Mouse (Mus musculus) adrenal gland, postnatal 14 days (tissue): Measurements from ENCODE around the gene Crocc. TPM values are rescaled to one million over a fixed set of nuclear protein-coding genes. Genes with fewer than 3 reads are reported as not detected.

Experiments
- DNase-seq: peaks from one replicate; pipeline ENCODE4 v3.0.0; 2021; ENCODE audit warnings: mixed read lengths
- total RNA-seq: library from RNA; stranded (reverse); gene quantifications from 2 replicates; pipeline ENCODE4 v1.2.3, GENCODE M21; 2021

The Crocc gene
- total RNA-seq, 1 experiment from 2014 or later, result 7.1 TPM

GRCm38 (mm10) chr4:141067516-141068046, 7.2 kb upstream of the Crocc start:
- DNase-seq, result no peak

DNA sequence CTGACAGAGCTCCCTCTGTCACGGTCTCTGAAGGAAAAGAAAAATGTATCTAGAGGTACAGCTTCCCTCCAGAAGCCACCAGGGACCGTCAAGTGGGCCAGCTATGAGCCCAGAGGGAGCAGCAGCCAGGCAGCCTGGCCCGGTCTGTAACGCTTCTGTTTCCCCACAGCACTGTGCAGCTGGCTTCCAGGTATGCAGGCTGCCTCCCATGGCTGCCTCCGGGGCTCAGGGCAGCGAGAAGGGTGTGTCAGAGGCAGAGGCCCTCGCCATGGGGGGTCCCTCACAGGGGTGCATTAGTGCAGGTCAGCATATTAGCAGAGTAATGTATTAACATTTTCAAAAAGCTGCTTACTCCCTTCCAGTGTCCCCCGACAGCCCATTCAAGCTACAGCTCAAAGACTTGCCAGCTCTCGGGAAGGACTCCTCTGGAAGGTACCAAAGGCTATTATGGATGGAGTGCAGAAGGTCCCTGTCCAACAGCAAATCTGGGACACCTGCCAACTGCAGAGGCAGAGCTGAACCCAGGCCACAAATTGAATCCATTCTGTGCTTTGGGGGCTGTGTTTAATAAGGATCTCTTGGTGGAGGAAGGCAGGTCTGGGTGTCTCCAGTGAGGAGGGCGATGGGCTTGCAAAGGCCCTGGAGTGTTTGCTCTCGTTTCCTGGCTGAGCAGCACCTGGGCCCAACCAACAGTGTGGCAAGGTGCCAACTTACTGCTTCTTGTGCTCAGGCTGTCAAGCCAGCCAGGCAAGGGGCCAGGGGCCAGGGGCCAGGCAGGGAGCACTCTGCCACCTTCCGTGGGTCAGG, 6.6 kb upstream of the Crocc start:
- peak; percentile 39 for DNase-seq

DNA sequence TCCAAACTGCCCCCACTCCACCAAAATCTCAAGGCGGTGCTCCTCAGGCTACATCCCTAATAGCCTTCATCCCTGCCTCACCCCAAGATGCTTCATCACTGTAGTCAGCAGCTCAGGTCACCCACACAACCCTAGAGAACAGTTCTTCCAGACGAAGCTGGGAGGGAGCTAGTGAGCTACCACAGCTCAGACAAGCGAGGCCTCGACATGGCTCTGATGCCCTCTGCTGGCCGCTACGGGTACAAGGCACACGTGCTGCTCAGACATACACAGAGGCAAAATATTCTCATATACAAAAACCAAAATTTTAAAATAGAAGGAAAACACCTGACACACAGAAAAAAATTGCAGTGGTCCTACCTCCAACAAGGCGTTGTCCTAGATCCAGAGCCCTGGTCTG, 4.8 kb upstream of the Crocc start:
- peak; percentile 92 for DNase-seq

- DNase-seq, result no peak
Measured at GRCm38 (mm10) chr4:141064104-141064659, 3.8 kb upstream of the Crocc start.

DNA sequence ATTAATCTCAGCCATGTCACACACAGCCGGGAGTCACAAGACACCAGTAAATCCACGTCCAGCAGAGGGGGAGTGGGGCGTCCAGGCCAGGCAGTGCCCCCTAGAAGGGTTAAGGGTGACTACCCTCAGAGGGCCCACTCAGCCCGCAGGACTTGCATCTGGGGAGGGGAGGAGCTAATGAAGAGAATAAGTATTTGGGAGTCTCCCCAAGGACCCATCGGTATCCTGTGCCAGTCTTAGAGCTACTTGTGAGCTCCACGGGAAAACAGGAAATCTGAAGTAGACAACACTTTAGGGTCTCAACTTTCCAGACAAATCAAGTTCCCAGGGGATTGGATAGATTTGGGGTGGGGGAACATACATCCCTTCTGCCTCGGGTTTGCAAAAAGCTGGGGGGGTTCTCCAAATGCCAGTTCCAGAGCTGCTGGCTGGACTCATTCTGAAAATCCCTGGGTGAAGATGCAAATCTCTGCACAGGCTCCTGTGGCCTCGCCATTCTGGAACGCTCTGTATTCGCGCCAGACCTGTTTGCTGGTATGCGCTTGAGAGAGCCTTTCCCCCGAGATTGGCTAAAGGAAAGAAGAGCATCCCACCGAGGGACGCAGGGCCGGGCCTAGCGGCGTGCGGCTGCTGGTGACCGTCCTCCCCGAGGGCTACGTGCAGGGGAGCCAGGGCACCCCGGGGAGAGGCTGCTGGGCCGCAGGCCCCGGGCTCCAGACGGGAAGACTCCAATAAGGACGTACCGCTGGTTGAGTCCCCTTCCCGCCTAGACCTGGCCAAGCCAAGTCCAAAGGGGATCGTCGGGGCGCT, 529 bp downstream of the Crocc start:
- DNase-seq, result no peak

- no peak for DNase-seq
Measured at GRCm38 (mm10) chr4:141058835-141059234, 1.5 kb downstream of the Crocc start.

- DNase-seq, result no peak
Measured at GRCm38 (mm10) chr4:141056970-141057369, 3.4 kb downstream of the Crocc start.

DNA sequence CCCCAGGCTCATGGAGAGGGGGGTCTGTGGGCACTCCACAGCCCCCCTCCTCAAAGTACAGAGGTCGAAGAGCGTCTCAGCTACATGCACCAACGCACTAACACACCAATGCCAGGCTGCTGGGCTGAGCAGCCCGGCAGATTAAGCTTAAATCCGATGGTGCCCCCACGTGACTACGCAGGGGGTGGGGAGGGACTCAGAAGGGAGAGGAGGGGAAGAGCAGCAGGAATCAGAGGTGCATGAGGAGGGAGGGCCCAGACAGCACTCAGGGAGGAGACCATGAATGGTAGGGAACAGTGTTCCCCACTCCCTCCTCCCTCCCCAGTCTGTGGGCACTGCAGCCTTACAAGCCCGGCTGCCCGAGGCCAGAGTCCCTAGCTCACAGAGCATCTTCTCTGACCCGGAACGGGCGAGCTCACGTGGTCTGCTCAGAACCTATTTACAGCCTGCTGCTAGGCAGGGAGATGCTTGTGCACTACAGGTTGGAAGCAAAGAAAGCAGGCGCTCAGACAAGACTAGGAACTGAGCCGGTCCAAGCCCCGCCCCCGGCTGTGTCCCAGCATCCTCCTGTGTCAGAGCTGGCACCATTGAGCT, 6.7 kb downstream of the Crocc start:
- peak; percentile 37 for DNase-seq

GRCm38 (mm10) chr4:141053138-141053537, 7.2 kb downstream of the Crocc start:
- DNase-seq, result no peak

DNA sequence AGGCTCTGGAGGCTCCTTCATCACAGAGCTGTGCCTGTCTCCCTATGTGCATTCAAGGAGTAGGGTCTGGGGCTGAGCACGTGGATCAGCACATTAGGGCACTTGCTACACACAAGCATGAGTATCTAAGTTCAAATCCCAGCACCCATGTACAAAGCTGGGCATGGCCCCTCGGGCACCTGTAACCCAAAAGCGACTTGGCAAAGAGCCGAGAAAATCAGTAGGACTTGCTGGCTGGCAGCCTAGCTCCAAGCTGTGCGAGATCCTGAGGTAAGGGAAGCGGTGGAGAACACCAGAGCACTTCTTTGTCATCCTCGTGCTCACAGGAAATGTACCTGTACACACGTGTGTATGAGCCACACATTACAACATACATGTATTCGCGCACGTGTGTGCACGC, 7.9 kb downstream of the Crocc start:
- no peak for DNase-seq

GRCm38 (mm10) chr4:141049476-141049835, 10.9 kb downstream of the Crocc start:
- DNase-seq, result peak; percentile 44

DNA sequence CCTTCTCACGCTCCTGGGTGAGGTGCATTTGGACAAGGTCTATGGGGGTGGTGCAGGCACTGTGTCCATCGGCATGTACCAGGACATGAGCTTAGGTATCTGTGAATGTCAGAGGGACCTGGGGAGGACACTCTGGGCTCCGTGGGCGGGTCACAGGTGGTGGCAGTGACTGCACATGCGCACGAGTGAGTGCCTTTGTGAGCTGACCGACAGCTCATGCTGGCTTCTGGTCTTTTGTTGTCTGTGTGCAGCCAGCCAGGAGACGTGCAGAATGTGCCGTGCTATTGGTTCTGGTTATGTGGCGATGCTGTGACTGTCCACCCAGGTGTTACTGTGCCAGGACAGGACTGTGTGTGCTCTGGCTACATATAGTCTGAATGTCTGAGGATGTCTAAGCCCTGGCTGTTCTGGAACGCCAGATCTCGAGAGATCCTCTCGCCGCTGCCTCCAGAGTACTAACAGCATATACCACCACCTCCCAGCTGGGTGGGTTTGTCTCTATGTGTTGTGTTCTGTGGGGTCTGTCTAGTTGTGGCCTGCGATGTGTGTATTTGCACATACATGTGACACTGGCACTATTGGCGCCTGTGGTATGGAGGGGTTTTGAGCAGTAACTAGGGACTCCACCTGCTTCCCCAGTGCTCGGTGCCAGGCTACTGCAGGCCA, 11.4 kb downstream of the Crocc start:
- DNase-seq, result no peak

GRCm38 (mm10) chr4:141044816-141045215, 15.5 kb downstream of the Crocc start:
- DNase-seq, result peak; percentile 76

- DNase-seq, result peak; percentile 75
Measured at GRCm38 (mm10) chr4:141041117-141041516, 19.2 kb downstream of the Crocc start.

- peak; percentile 76 for DNase-seq
Measured at GRCm38 (mm10) chr4:141033606-141034549, 26.5 kb downstream of the Crocc start.

DNA sequence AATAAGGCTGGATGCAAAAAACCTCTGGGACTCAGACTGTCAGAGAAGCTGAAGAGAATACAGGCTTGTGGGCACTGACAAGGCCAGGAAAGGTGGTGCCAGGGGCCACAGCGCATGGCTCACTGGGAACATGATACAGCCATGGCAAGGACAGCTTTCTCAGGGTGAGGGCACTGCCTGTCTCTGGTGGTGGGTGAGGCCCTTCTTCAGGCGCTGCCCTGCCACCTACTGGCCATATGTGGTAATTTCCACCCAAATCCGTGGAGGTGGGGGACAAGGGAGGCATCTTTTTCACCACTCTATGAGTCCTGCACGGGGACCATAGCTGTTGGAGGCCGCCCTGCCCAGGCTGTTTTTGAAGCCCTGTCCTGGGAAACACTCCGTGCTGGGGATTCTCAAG, 28.6 kb downstream of the Crocc start:
- DNase-seq, result peak; percentile 92

GRCm38 (mm10) chr4:141030541-141031206, 29.7 kb downstream of the Crocc start:
- DNase-seq, result no peak

DNA sequence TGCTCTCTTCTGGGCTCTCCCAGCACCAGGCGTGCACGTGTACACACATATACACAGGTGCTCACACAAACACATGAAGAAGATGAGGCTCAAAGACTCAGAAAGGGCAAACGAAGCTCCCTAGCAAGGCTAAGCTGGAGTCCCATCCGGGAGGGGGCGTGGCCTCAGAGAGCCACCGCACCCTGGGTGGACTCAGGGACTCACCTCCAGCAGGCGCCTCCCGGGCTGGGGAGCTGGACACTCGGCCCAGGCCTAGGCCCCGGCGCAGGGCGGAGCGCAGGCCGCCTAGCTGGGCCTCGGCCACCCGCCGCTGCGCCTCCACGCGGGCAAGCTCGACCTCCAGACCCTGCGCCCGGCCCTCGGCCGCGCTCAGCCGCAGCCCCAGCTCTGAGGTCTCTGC, 35.4 kb downstream of the Crocc start:
- DNase-seq, result no peak

DNA sequence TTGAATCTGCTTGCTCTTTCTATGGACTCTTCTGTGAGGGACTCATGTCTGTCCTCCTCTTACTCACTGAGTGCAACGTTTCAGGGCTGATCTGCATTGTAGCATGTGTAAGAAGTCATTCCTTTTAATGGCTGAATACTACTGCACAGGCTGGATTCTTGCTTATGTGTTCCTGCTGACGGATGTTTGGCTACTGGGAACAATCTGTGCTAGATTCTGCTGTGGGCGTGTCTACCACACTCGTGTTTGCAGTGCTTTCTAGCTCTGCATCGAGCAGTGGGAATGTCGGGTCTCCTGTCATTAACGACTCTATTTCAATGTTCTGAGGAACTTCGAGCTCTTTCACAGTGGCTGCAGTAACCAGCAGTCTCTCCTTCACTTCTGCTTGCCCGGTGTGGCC, 36.3 kb downstream of the Crocc start:
- no peak for DNase-seq

DNA sequence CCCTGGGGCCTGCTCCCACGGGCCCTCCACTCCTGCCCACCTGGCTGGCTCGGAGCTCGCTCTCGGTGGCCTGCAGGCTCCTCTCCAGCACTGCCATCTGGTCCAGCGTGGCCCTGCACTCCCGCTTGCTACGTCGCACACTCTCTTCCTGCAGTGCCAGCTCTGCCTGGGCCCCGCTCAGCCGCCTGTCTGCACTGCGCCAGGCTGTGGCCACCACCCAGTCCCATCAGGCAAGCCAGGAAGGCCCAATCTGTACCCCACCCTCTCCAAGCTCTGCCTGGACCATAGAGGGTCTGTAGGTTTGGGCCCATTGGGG, 38.8 kb downstream of the Crocc start:
- no peak for DNase-seq
